Mouse (Mus musculus) thymus, adult 18-20 months (tissue): ENCODE measurements around the gene Rbfox3.
"Not testable (repeated sequence)": the region's sequence is repeated elsewhere in the genome, so short reads cannot be mapped to it uniquely, and the experiment has no call there.

Experiments used
- DNase-seq, 2 experiments: peaks; one replicate each; pipeline ENCODE4 v3.0.0; 2022; ENCODE audit warnings: mixed read lengths in 2 of 2

The Rbfox3 gene

DNA sequence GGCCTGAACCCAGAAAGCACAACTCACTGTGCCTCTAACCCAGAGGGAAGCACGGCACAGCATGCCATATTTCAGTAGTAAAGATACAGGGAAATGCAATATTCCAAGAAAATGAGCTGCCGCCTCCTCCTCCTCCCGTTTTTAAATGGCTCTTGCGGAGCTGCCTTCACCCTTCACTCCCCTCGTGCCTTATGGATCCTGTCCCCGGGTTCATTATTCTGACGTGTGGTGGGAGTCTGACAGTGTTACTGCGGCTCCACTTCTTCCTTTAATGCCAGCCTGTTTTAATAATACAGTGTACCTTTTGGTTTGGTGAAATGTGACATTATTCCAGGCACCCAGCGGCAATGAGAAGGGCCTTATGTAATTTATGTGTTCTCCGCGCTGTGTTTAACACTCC is 97.5 kb downstream of the Rbfox3 start:
- no peak for DNase-seq

DNA sequence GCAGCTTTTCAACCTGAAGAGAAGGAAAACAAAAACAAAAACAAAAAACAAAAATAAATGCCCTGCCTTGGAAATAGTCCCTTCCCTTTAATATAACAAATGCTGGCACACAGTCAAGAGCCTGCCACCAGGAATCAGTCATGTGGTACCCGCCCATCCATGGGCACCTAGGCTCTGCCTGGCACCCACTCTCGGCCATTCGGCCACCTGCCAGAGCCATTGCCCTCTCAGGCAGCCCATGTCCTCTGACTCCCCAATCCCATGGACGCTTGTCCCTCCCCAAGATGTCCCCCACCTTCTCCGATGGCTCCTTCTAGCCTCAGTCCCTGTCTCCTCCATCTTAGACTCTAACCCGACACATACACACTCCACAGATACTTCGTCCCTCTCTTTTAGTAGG is 100.0 kb downstream of the Rbfox3 start:
- no peak for DNase-seq

DNA sequence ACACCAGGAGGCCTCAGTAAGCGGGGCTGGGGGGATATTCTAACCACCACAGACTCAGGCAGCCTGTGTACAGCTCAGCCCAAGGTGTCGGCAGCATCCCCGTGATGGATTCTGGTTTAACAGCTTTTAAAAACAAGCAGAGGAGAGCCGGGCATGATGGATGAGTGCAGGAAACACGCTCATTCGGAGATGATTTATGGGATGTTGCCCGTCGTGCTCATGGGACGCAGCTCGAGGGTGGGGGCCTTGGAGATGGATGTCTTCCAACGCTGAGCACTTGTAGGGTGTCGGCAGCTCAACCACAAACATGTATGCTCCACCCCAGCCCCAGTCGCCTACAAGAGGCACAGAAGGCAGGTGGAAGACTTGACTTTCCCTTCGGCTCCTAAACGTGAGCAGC is 103.9 kb downstream of the Rbfox3 start:
- DNase-seq, result no peak

DNA sequence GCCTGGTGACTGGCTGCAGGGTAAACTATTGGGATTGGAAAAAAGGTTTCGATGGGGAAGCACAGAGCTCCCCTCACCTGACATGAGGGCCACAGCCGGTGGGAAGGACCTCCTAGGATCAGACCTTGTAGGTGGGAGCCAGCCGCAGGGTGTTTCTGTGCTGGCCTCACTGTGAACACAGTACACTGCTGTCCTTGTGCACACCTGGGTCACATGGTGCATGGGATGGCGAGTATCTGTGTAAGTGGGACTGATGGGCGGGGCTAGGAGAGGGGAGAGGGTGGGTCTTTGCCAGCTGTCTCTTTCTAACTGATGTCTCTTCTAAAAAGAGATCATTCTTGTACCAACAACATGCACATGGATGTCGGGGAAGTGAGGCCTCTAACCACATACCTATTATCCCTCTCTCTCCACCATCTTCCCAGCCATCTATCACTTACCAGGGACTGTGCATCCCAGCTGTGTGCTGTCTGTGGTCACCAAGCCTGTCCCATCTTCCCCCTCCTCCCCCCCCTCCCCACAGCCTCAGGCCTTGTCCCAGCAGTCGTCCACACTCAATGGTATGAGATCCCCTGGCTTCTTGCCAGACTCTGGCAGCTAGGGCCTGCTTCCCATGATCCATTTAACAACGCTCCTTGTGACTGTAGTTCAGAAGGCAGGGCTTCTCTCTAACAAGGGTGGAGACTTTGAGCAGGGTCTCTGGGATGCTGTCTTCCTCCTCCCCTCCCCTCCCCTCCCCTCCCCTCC is 116.4 kb downstream of the Rbfox3 start:
- no peak for DNase-seq

DNA sequence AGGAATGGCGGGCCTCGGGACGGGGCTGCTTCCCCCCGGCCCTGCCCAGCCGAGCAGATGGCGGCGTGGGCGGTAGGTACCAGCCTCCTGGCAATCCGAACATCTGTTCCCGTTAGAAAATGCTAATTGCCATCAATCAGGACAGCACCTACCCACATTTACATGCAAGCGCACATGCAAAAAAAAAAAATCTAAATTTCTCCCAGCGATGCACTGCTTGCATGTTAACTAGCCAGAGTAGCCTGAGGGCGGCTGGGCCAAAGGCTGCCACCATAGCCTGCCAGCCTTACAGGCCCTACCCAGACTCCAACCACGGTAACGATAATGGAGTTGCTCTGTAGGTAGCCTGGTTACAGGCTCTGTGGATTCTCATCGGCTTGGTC is 117.8 kb downstream of the Rbfox3 start:
- DNase-seq, result no peak

DNA sequence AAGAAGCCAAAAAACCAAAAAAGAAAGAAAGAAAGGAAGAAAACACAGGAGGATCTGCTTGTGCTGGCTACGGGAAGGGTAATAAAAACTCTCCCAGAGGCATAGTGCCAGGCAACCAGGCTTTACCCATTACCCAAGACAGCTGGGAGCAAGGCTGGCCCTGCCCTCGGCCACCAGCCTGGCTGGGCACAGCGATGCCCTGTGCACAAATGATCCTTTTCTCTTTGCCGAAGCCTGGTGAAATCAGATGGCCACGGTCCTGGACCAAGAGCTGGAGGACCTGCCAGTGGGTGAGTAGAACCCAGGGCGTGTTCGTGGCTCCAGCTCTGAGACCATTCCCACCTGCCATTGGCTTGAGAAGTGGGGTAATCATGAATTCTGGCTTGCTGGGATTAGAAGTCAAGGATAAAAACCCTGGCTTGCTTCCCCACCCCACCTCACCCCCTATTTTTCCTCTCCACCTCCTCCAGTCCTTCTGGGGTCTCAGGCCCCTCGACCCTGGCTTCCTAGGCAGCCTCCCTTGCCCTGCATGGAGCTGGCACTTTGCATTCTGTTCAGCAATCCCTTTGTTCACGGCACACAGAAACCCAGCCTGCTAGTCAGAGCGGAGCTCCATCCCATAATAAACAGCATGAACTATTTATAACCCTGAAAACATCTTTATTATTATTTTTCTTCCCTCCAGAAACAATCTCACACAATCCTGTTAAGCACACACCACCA is 118.3 kb downstream of the Rbfox3 start:
- no peak for DNase-seq

DNA sequence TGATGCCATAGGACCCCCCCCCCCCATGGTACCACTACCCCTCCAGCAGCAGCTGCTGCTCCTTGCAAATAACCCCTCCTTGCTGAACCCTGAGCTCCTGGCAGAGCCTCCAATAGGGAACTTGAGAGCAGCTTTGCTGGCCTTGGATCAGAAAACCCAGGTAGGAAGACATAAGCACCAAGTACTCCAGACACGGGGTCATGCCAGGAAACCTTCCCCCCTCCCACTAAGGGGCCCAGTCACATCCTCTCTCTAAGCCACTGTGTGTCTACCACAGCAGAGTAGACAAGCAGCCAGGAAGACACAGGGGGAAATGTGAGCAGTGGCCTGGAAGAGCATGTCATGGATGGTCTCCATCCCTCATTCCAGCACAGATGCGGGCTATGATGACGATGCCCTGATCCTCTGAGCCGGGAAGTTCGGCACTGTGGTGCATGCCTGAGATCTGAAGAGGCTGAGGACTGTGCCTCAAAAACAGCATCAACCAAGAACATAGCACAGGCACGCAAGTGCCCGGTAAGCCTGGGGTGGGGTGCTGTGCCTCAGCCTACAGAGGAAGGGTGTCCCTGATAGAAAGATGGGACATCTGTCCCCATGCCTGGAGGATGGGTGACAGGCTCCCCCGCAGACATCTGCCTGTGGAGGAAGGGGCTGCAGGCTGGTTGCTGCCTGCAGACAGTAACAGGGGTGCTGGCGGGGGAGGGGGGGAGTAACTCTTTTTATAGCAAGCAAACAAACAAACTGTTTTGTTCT is 119.1 kb downstream of the Rbfox3 start:
- no peak for DNase-seq

DNA sequence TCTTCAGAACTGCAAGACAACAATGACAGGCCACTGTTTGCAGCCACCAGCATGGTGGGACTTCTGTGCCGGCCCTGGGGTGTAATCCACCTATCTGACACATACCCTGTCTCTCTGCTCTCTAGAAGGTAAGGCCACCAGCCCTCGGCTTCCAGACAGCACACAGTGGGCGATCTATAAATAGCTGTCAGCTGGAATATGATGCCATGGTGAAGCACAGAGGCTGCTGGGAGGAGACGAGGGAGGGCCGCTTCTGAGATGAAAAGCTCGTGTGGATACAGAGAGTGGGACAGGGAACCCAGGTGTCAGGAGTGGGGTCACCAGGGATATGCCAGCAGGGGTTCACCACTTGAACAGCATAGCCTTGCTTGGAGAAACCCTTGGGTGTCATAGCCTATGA is 120.0 kb downstream of the Rbfox3 start:
- no peak for DNase-seq

DNA sequence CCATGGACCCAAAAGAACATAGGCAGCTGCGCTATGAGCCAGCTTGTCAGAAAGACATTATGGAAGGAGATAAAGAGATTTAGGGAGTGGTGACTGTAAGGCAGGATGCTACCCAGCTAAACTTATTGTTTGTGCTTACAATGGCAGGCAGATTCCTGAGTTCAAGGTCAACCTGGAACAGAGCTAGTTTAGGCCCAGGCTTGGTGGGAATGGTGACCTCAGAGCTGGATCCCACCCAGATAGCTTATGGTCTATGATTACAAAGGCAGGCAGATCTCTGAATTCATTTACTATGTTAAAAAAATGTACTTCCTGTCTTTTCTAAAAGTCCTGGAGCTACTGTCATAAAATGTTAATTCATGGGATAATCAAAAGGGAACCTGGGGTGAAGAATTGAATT is 123.3 kb downstream of the Rbfox3 start:
- DNase-seq, result no peak

DNA sequence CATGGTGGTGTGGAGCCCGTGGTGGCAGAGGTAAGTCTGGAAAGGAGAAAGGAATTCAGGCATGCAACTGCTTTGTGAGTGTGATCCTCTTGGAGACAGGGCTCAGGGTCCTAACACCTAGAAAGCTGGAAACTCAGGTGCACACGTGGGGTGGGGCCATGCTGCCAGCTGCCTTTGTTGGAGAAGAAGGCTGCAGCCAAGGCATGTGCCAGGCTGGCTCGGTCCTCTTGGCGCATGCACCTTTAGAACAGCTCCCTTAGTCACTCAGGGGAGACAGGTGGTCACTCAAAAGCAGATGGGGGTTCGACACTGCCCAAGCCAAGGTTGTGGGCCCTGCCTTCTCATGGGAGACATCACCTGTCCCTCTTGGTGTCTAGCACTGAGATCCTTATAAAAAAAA is 128.7 kb downstream of the Rbfox3 start:
- DNase-seq, result no peak

DNA sequence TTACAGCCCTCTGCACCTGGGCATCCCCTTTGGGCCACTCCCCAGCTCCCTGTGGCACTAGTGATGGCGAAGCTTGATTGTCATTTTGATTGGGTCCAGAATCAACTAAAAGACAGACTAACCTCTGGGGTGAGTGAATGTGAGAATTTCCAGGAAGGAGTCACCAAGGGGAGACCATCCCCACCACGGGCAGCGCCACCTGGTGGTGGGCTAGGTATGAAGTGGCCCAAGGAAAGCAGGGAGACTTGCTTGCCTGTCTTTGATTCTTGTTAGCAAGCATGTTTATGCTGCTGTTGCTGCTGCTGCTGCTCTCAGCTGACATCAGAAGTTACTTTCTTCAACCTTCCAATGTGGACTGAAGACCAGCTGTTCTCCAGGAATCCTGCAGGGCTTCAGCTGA is 135.6 kb downstream of the Rbfox3 start:
- no peak for DNase-seq

DNA sequence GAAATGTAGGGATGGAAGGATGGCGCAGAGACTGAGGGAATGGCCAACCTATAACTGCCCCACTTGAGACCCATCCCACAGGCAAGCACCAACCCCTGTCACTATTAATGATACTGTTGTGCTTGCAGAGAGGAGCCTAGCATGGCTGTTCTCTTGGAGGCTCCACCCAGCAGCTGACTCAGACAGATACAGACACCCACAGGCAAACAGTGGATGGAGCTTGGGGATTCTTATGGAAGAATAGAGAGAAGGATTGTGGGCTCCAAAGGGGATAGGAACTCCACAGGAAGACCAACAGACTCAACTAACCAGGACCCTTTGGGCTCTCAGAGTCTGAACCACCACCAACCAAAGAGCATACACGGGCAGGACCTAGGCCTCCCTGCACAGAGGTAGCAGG is 136.6 kb downstream of the Rbfox3 start:
- DNase-seq, result not testable (repeated sequence)

DNA sequence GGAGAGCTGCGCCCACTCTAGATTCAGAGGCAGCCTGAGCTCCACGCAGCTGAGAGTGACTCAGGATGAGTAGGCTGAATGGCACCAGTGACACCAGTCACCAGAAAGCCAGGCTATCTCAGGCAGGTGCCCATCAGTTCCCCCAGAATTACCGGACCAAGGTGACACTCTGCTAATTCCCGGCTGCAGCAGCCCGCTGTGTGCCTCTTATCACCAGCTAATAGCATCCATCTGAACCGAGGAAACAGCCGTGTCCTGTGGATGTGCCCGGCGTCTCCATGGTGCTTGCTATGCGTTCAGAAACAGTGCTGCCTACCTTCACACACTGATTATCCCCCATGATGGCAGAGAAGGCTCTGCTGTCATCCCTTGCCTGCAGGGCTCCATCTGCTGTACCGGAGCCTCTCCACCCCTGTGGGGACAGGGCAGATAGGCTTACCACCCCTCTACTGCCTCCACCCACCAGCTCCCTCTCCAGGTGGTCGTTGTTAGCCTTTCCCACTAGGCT is 138.3 kb downstream of the Rbfox3 start:
- DNase-seq, result no peak

DNA sequence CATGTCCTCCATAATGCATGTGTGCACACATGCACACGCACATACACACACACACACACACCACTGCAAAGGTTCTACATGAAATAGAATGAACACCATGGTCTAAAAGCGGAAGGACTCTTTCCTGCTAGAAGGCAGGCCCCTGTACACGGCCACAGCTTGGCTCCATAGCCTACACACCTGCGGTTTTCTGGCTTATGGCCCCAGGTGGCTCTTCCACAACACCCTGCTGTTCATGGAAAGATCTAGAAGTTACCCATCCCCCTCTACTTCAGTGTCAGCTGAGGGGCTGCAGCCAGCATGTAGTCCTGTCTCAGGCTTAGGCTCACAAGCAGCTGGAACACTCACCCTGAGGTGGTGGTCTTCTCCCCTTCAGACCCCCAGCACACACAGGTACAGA is 140.0 kb downstream of the Rbfox3 start:
- no peak for DNase-seq

DNA sequence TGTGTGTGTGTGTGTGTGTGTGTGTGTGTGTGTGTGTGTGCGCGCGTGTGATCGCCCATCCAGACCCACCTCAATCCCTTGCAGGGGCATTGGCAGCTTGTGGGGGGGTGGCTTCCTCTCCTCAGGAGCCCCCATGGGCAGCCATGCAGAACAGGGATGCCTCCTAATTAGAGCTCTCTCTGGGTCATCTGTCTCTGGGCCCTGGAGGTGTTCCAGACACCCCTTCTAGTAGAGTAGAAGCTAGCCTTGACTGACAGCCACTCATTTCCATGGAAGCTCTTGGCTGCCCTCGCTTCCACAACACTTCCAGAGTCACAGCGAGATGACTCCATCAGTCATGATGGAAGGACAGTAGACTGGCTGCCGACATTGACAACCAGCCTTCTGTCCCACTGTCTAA is 140.6 kb downstream of the Rbfox3 start:
- no peak for DNase-seq

DNA sequence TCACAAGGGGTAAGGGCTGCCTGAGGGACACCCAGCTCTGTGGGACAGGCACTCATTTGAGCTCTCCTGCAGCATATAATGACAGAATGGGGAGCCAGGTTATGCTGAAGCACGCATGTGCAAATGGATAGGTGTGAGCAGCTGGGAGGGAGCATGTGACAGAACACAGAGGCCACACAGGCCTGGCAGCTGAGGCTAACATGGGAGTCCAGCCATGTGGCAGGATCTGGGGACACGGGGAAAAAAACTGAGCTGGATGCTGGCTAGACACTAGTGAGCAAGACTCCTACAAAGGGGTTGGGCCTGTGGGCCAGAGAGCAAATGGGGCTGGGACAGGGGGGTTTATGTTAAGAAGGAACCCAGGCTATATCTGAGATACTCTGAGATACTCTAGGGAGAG is 141.9 kb downstream of the Rbfox3 start:
- DNase-seq, result no peak

DNA sequence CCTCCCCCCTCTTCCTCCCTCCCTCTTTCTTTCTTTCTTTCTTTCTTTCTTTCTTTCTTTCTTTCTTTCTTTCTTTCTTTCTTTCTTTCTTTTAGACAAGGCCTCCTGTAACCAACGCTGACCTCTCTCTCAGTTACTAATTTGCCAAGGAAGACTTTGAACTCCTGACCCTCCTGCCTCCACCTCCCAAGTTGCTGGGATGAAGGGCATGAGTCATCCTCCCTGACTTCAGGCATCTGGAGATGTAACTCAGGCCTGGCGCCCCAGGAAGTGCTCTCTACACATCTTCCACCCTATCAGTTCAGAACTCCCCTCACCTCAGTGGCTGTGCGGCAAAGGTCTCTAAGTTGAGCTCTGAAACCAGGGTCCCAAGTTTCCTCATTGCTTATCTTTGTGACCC is 143.0 kb downstream of the Rbfox3 start:
- no peak for DNase-seq

DNA sequence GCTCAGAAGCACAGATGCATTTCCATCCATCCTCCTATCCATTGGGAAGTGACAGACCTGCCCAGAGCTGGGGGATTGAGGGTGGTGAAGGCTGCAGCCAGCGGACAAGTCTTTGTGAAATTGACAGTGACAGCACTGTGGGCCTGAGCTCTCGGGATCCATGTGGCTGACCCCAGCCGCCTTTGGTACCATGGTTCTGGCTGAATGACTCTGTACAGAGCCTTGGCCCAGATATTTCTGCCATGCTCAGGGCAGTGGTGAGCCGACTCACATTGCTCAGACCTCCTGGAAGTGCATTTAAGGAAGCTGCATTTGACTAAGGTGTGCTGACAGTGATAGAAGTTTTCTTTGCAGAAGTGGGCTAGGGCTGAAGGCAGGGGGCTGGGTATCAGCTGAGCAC is 144.0 kb downstream of the Rbfox3 start:
- no peak for DNase-seq

DNA sequence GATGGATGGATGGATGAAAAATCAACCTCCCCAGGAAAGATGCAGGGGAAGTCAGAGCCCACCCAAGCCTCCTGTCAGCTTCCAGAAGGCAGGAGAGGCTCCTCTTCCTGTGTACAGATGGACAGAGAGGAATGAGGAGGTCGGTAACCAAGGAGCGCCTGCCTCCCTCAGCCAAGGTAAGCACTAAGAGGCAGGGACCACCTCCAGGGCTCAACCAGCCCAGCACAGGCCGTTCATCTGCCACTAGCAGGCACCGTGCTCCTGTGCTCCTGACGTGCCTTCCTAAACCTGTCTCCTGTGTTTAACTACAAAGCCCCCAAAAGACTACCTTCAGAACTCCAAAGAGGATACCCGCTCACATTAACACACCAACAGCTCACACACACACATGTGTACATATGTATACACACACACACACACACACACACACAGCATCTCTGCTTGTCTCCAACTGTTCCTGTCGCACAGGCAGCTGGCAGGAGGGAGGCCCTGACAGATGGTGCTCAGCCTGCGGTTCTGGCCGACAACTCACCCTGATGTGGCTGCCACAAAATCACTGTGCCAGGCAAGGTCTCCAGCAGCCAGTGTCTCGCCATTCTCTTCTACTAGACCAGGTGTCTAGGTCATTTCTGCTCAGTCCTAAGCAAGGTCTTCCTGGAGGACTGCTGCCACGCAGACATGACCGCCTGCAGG is 151.0 kb downstream of the Rbfox3 start:
- DNase-seq, result no peak

DNA sequence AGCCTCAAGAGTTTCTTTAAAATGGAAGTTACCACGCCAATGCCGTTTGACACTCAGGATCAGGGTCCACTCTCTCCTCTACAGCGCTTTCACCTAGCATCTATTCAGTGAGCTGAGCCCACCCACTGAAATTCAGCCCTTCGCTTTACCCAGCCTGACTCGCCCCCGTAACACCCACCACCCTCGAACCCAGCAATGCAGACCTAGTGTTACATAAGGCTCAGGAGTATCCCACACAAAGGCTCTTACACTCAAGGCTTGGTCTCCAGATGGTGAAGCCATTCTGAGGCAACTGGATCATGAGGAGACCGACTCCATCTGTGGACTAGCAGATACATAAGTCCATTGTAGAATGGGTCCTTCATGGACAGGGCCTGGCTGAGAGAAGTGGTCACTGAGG is 152.2 kb downstream of the Rbfox3 start:
- no peak for DNase-seq

DNA sequence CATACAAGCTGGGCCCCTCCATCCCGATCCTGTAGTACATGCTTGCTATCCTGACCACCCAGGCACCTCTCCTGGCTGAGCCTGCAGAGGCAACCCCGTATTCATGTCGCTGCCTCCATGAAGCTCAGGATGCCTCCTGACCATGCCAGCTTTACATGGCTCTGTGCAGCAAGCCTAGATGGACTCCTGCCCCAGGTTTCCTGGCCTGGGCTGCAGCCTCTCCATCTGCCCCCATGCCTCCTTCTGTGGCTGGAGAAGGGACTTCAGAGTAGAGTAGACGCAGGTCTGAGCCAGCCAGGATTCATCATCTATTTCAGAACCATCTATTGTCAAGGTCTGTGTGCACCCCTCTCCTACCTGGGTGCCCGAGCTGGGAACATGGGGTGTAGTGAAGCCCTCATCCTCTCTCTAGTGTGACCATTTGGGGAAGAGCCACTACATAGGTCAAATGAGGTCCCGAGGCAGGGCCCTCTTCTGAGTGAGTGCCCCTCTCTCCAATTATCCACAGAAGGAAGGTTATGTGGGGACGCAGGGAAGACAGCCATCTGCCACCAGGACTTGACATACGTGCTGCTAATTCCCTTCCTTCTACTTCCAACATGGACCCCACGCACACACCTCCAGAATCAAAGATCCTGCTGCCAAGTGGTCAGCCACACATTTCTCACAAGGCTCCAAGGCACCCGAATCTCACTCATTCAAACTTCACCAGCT is 153.0 kb downstream of the Rbfox3 start:
- no peak for DNase-seq

DNA sequence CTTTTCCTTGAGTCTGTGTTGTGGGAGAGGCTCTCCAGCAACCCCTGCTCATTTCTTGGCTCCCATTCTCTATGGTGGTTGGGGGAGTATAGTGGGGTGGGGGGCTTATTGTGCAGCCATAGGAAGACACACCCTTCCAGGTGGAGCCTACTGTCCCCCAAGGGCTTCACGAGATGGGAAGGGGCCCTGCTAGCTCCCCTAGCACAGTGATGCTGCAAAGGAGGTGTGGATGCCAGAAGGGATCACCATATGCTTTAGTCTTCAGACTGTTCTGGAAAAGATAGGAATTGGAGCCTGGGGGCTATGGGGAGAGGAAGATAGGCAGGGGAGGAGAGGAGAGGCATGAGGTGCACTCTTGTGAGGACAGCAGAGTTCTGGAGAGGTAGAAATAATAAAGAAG is 153.9 kb downstream of the Rbfox3 start:
- no peak for DNase-seq

DNA sequence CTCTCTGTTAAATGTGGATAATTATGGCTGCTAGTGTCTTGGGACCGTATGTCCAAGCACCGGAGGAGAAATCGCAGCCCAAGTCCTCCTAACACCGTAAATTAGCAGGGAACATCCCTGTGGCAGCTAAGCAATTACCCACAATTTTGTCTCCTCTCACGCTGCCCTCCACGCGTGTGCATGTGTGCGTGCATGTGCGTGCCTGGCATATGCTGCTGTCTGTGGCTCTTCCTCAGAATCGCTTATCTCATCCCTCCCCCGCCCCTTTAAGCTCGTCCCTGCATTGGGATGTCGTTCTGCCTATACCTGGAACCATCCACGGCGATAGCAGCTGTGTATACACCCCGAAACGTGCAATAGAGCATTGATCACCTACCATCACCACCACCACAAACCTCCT is 156.4 kb downstream of the Rbfox3 start:
- DNase-seq, result no peak
